Mouse (Mus musculus): ENCODE results near the gene Ostm1. TPM values are rescaled to one million over a fixed set of nuclear protein-coding genes. Genes with fewer than 3 reads are reported as not detected.

Gene Ostm1
- polyA plus RNA-seq, 1 experiment: 12.0 TPM

- Histone ChIP-seq H3K4me3 (ENCODE audit: insufficient read depth, low read depth, low read length) (peak overlapping the region; percentile 89), H3K4me1 (ENCODE audit: control insufficient read depth, insufficient read depth, insufficient read length, low read length) (peaks cover 8% of the 10 kb centered on the region; the same call in 1 of the 2 replicates), H3K27ac (replicated peaks; ENCODE audit: low read depth, low read length) (no peak overlapping the region)
Observed at GRCm38 (mm10) chr10:42678331-42678730, 94.7 kb downstream of the Ostm1 start.

- Histone ChIP-seq H3K4me1 (ENCODE audit: control insufficient read depth, insufficient read depth, insufficient read length, low read length) (peaks cover 8% of the 10 kb centered on the region; the same call in 1 of the 2 replicates), H3K27ac (replicated peaks; ENCODE audit: low read depth, low read length) (no peak overlapping the region; the same call in 1 of the 2 replicates), H3K4me3 (ENCODE audit: insufficient read depth, low read depth, low read length) (peak overlapping the region; percentile 89)
Observed at GRCm38 (mm10) chr10:42678755-42679364, 95.2 kb downstream of the Ostm1 start.

- Histone ChIP-seq H3K4me3 (ENCODE audit: insufficient read depth, low read depth, low read length) (peak overlapping the region; percentile 89), H3K27ac (replicated peaks; ENCODE audit: low read depth, low read length) (no peak overlapping the region), H3K4me1 (ENCODE audit: control insufficient read depth, insufficient read depth, insufficient read length, low read length) (peaks cover 8% of the 10 kb centered on the region; the same call in 1 of the 2 replicates)
Observed at GRCm38 (mm10) chr10:42679586-42679985, 96.0 kb downstream of the Ostm1 start.

GRCm38 (mm10) chr10:42680582-42681001 lies 97.0 kb downstream of the Ostm1 start:
- Histone ChIP-seq H3K4me3 (ENCODE audit: insufficient read depth, low read depth, low read length) (no peak overlapping the region; the same call in 1 of the 2 replicates), H3K4me1 (ENCODE audit: control insufficient read depth, insufficient read depth, insufficient read length, low read length) (peaks cover 8% of the 10 kb centered on the region; the same call in 1 of the 2 replicates), H3K27ac (replicated peaks; ENCODE audit: low read depth, low read length) (no peak overlapping the region)

- Histone ChIP-seq H3K4me1 (ENCODE audit: control insufficient read depth, insufficient read depth, insufficient read length, low read length) (peaks cover 8% of the 10 kb centered on the region; the same call in 1 of the 2 replicates), H3K4me3 (ENCODE audit: insufficient read depth, low read depth, low read length) (no peak overlapping the region), H3K27ac (replicated peaks; ENCODE audit: low read depth, low read length) (no peak overlapping the region)
Observed at GRCm38 (mm10) chr10:42682421-42682820, 98.8 kb downstream of the Ostm1 start.

- no peak overlapping the region for H3K27ac ChIP-seq (replicated peaks; ENCODE audit: low read depth, low read length)
- no peaks in the 10 kb centered on the region for H3K4me1 ChIP-seq (ENCODE audit: control insufficient read depth, insufficient read depth, insufficient read length, low read length)
- H3K4me3 ChIP-seq (ENCODE audit: insufficient read depth, low read depth, low read length): no peak overlapping the region
Observed at GRCm38 (mm10) chr10:42687873-42688272, 104.3 kb downstream of the Ostm1 start.

GRCm38 (mm10) chr10:42689694-42690093 lies 106.1 kb downstream of the Ostm1 start:
- H3K4me1 ChIP-seq (ENCODE audit: control insufficient read depth, insufficient read depth, insufficient read length, low read length): no peaks in the 10 kb centered on the region
- H3K27ac ChIP-seq (replicated peaks; ENCODE audit: low read depth, low read length): no peak overlapping the region
- no peak overlapping the region for H3K4me3 ChIP-seq (ENCODE audit: insufficient read depth, low read depth, low read length)

- H3K4me3 ChIP-seq (ENCODE audit: insufficient read depth, low read depth, low read length): no peak overlapping the region
- no peak overlapping the region for H3K27ac ChIP-seq (replicated peaks; ENCODE audit: low read depth, low read length)
- H3K4me1 ChIP-seq (ENCODE audit: control insufficient read depth, insufficient read depth, insufficient read length, low read length): no peaks in the 10 kb centered on the region
Observed at GRCm38 (mm10) chr10:42690233-42691028, 106.8 kb downstream of the Ostm1 start.

- H3K4me3 ChIP-seq (ENCODE audit: insufficient read depth, low read depth, low read length): no peak overlapping the region
Observed at GRCm38 (mm10) chr10:42691051-42691450, 107.4 kb downstream of the Ostm1 start.

GRCm38 (mm10) chr10:42692095-42692494 lies 108.5 kb downstream of the Ostm1 start:
- no peak overlapping the region for H3K27ac ChIP-seq (replicated peaks; ENCODE audit: low read depth, low read length)
- H3K4me1 ChIP-seq (ENCODE audit: control insufficient read depth, insufficient read depth, insufficient read length, low read length): no peaks in the 10 kb centered on the region
- H3K4me3 ChIP-seq (ENCODE audit: insufficient read depth, low read depth, low read length): no peak overlapping the region

More at GRCm38 (mm10) chr10:42691051-42691450, 107.4 kb downstream of the Ostm1 start:
- Histone ChIP-seq H3K4me1 (ENCODE audit: control insufficient read depth, insufficient read depth, insufficient read length, low read length) (no peaks in the 10 kb centered on the region), H3K27ac (replicated peaks; ENCODE audit: low read depth, low read length) (no peak overlapping the region)

- H3K4me3 ChIP-seq (ENCODE audit: insufficient read depth, low read depth, low read length): no peak overlapping the region
- no peak overlapping the region for H3K27ac ChIP-seq (replicated peaks; ENCODE audit: low read depth, low read length)
Observed at GRCm38 (mm10) chr10:42692794-42693193, 109.2 kb downstream of the Ostm1 start.

GRCm38 (mm10) chr10:42693482-42693881 lies 109.9 kb downstream of the Ostm1 start:
- H3K4me3 ChIP-seq (ENCODE audit: insufficient read depth, low read depth, low read length): no peak overlapping the region
- H3K27ac ChIP-seq (replicated peaks; ENCODE audit: low read depth, low read length): no peak overlapping the region
- H3K4me1 ChIP-seq (ENCODE audit: control insufficient read depth, insufficient read depth, insufficient read length, low read length): no peaks in the 10 kb centered on the region

More at GRCm38 (mm10) chr10:42692794-42693193, 109.2 kb downstream of the Ostm1 start:
- H3K4me1 ChIP-seq (ENCODE audit: control insufficient read depth, insufficient read depth, insufficient read length, low read length): no peaks in the 10 kb centered on the region

- H3K4me1 ChIP-seq (ENCODE audit: control insufficient read depth, insufficient read depth, insufficient read length, low read length): no peaks in the 10 kb centered on the region
- H3K4me3 ChIP-seq (ENCODE audit: insufficient read depth, low read depth, low read length): no peak overlapping the region
- H3K27ac ChIP-seq (replicated peaks; ENCODE audit: low read depth, low read length): no peak overlapping the region
Observed at GRCm38 (mm10) chr10:42696361-42696760, 112.7 kb downstream of the Ostm1 start.

GRCm38 (mm10) chr10:42697007-42697406 lies 113.4 kb downstream of the Ostm1 start:
- Histone ChIP-seq H3K4me3 (ENCODE audit: insufficient read depth, low read depth, low read length) (no peak overlapping the region), H3K4me1 (ENCODE audit: control insufficient read depth, insufficient read depth, insufficient read length, low read length) (no peaks in the 10 kb centered on the region), H3K27ac (replicated peaks; ENCODE audit: low read depth, low read length) (0 out of 2 replicates have a peak overlapping the region, but pooled peaks have one; percentile 8)

GRCm38 (mm10) chr10:42698375-42698774 lies 114.8 kb downstream of the Ostm1 start:
- Histone ChIP-seq H3K4me3 (ENCODE audit: insufficient read depth, low read depth, low read length) (no peak overlapping the region), H3K27ac (replicated peaks; ENCODE audit: low read depth, low read length) (no peak overlapping the region), H3K4me1 (ENCODE audit: control insufficient read depth, insufficient read depth, insufficient read length, low read length) (no peaks in the 10 kb centered on the region)

All from brown adipose tissue, adult 24 weeks (tissue).